Mouse (Mus musculus) gastrocnemius, postnatal 10 days (tissue): ENCODE data around the gene Tprn. TPM values are rescaled to one million over a fixed set of nuclear protein-coding genes. Genes with fewer than 3 reads are reported as not detected.

ENCODE experiments used
- DNase-seq: peaks from one replicate; pipeline ENCODE4 v3.0.0; 2021; ENCODE audit warnings: mixed read lengths
- long read RNA-seq, 2 experiments: library from polyadenylated mRNA; stranded (forward); transcript quantifications; one replicate each; pipeline ENCODE4 v2.0.0; 2021
- total RNA-seq, 2 experiments: library from RNA; stranded (reverse); gene quantifications; 2 replicates each; pipeline ENCODE4 v1.2.3; 2021

Tprn gene
- 1 to 10 TPM; 4.7 to 6.8 TPM for total RNA-seq
- long read RNA-seq, experiment 1, transcript Tprn-201 (4 exons, 2,787 nt), result major isoform, 7 of 7 reads
- long read RNA-seq, experiment 1, partial matches to known transcripts, result 0 of 7 reads
- long read RNA-seq, experiment 1, other reads (novel, unspliced or antisense), result 0 of 7 reads
- long read RNA-seq, experiment 2, transcript Tprn-201 (4 exons, 2,787 nt), result major isoform, 10 of 10 reads
- long read RNA-seq, experiment 2, partial matches to known transcripts, result 0 of 10 reads
- long read RNA-seq, experiment 2, other reads (novel, unspliced or antisense), result 0 of 10 reads

DNA sequence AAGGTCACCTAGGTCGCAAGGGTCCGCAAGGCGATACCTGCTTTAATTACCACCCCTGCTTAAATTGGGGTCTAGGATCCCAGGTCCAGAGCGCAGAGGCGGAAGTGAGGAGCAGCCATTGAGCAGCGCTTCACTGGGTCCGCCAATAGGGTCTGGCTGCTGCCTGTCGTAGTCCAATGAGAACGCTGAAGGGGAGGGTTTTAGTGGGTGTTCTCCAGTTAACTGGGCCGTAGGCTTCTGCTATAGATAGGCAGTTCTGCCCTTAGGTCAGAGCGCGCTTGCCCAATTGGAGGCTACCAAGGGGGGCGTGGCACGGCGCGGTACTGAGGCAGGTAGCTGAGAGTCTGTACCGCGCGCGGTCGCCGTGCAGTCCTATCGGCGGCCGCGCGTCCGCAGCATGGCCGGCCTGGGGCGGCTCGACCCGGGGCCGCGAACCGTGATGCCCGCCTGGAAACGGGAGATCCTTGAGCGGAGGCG is at the start of gene Tprn:
Gene Tprn (plus strand): TSS at position 328 of the 477 bp plus-strand sequence.
- DNase-seq, result peak; percentile 85

DNA sequence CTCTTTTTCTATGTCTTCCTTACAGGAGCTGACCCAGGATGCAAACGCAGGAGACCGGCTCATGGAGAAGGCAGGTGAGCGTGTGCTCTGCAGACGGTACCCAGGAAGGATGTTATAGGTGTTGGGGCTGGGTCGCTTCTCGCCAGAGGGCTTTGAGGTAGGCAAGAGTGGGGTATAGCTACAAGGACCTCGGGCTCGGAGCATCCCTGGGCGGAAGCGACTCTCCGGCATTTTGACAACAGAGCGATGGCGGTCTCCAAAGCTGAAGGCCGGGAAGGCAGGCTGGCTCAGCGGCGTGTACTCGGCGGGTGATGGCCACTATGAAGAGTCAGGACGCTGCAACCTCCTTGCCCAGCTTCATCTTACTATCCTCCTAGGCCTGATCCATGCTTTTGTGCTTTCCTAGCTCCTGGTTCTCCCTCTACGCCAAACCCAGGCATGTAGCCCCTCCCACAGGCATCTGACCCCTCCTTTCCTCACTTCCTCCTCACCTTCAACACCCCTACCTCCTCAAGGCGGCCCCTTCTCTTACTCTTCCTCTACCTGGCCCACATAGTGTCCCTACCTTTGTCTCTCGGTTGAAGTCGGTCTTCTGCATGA is 49.1 kb upstream of the Tprn start:
- no peak for DNase-seq

DNA sequence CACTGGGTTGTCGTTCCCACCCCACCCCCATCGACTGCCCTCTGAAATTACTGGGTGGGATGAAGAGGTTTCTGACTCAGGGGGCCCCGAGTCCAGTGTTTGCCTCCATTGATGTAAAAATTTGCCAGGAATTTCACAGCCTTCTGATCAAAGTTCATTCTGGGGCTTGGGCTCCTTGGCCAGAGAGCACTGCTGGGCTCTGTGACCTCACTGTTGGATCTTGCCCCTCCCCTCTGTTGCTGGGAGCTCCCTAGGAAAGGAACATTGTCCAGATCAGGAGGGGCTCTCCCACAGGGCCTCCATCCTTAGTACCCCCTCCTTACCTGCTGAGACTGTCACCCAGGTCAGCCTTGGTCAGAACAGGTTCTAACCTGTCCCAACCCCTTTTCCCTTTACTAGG is 48.0 kb upstream of the Tprn start, which contains the start of gene Stpg3:
Gene Stpg3 (minus strand): TSS at position 194 of the 400 bp plus-strand sequence.
- no peak for DNase-seq

DNA sequence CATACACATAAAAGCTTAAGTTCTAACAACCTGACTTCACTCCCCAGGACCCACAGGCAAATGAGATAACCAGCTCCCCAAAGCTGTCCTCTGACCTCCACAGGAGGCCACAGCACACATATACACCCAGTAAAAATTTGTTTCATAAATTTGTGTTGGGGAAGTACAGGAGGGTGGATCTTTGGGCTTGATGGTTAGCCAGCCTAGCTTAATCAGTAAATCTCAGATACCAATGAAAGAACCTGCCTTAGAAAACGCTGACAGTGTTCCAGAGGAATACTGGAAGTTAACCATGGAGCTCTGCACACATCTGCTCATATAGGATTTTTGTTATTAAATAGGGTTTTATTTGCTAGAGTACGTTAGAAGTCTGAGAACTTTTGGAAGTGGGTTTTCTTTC is 44.8 kb upstream of the Tprn start:
- no peak for DNase-seq

DNA sequence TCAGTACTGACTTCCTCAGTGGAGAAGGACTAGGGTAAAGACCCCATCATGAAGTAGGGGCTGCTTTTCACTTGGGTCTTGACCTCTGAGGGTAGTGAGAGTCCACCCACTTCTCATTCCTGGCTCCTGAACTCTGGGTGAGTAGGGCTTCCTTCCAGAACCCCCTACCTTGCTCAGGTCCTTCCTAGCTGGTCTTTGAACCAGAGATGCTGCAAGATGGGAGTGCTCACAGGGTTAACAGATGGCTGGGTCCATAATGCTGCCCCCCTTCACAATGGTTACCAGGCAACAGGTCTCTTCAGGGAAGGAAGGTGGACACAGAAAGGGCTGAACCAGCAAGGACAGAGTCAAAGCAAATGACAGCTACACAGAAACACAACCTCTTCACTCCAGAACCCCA is 44.0 kb upstream of the Tprn start, which contains the start of gene Fam166a:
Gene Fam166a (plus strand): TSS at position 301 of the 400 bp plus-strand sequence.
- DNase-seq, result no peak

DNA sequence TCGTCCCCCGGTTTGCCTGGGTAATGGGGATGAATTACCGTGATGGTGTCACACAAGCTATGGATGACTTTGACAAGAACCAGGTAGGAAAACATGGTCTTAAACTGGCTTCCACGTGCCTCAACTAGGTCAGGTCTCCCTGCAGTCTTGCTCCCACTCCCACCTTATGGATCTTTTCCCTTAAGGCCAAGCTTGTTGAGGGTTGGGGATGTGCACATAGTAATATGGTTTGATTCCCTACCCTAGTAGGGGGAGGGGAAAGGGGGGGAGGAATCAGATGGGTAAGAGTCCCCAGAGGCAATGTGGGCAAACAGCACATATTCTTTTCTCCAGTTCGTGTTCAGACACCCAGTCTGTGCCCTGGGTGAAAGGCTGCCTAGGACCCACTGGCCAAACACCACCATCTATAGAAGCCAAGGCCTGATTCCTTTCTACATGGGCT is 41.1 kb upstream of the Tprn start:
- no peak for DNase-seq

DNA sequence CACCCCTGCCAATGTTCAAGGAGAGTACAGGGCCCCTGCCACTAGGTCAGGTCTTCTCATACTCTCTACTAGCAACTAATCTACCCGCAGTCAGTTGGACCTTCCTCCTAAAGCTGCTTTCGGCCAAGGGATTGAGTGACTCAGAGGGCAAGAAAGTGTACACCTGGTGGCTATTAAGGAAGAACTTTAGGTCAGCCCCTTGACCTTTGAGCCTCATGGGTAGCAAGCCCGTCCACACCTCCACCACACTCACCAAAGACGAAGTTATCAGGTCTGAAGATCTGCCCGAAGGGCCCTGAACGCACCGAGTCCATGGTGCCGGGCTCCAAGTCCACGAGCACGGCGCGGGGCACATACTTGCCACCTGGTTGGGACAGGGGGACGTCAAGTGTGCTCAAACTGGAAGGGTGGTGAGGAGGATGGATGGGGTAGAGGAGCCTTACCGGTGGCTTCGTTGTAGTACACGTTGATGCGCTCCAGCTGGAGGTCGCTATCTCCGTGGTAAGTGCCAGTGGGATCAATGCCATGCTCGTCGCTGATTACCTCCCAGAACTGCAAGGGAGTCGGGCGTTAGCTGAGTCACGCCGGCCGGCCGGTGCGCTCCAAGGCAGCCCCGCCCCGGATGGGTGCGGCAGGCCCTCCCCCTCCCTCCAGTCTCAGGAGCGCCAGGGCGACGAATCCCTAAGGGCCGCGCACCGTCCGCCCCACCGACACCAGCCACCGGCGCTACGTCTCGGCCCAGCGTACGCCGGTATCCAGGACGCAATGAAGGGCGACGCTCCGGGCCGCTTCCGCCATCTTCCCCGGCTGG is 38.5 kb upstream of the Tprn start:
- peak; percentile 78 for DNase-seq

DNA sequence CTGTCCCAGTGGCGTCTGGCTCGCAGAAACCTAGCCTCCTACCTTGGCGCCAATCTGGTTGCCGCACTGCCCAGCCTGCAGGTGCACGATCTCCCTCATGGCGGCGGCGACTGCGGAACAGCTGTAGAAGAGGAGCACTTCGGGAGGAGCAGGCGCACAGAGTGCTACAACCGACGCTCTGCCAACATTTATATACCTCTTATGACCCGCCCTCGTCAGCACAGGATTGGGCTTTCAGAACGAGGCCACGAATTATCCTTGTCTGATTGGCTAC is 38.0 kb upstream of the Tprn start, which contains the start of gene Tubb4b:
Gene Tubb4b (minus strand): TSS at position 211 of the 274 bp plus-strand sequence.
- DNase-seq, result no peak

DNA sequence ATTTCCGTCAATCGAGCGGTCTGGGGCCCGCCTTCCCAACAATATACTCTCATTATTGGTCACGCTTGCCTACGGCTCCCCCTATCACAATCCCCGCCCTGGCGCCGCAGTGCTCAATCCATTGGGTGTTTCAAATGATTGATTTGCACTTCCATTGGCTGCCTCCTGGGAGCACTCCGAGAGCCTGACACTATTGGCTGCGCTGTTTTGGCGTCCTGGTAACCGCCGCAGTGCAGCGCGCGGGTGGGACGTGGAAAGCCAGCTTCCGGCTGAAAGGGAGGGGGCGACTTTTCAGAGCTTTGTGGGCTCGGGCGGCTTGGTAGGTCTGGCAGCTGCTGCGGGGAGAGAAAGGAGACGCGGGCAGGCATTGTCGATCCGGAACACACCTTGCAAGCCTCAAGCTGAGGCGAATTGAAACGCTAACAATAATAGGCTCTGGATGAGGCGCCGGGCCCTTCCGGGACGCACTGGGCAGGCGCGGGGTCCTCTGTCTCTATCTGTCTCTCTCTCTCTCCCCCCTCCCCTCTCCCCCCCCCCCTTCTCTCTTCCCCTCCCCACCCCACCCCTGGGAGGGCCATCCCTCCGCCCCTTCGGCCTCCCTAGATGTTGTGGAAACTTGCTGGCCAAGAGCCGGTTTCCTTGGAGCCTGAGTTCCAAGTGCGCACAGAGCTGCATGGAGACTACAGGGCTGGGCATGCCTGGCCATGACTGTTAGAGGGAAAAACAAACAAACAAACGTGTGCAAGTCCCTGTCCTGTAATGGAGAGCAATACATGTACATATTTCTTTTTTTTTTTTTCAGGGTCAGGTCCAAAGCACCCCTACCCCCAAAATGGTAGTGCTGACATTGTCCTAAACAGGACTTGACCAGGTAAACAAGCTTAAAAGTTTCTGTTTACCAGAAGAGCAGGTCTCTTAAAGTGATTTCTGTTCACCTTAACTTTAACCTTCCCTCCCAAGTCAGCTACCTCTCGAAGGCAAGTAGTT is 37.4 kb upstream of the Tprn start:
- peak; percentile 92 for DNase-seq

DNA sequence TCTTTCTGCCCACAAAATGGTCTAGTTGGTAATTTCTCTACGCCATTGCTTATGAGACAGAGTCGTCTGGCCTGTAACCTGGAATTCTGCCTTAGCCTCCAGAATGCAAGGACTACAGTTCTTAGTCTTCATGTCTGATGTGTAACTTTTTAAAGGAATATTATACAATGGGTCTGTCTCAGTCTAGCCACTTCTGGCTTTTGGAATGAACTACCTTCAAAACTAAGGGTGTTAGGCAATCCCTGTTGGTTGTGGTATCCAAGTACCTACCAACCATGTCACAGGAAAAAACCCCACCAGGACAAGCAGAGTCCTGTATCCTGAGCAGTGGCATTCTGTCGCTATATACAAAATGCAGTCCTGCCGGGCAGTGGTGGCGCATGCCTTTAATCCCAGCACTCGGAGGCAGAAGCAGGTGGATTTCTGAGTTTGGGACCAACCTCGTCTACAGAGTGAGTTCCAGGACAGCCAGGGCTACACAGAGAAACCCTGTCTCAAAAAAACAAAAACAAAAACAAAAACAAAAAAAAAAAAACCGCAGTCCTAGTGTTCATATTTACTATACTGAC is 36.5 kb upstream of the Tprn start:
- no peak for DNase-seq

DNA sequence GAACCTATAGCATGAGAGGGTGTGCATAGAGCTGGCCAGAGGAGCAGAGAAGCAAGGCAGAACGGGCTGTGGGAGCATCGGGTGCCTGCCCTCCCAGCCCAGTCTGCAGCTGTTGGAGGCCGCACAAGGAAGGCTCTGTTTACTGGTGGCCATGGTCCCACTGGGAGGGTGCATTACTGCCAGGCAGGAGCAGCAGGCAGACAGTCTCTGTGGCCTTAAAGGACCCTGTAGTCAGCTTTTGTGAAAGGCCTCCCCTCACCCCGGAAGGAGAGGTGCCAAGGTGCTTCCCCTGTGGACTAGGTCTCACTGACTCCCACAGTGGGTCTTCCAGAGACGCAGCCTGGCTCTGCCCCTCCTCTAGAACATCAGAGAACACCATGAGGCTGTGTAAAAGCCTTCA is 35.6 kb upstream of the Tprn start:
- DNase-seq, result peak; percentile 61

DNA sequence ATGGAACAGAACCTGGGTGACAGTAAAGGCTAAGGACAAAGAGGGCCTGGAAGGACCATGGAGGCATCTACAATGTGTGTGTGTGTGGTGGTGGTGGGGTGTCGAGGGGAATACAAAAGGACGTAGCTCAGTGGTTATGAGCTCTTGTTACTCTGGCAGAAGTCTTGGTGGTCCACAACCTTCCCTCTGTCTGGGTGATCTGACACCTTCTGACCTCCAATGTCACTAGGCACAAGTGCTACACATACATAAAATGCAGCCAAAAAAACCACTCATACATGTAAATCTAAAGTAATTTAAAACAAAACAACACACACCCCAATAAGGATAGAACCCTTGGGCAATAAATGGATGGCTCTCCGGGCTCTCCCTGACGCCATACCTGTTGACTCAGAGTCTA is 35.0 kb upstream of the Tprn start:
- DNase-seq, result no peak

DNA sequence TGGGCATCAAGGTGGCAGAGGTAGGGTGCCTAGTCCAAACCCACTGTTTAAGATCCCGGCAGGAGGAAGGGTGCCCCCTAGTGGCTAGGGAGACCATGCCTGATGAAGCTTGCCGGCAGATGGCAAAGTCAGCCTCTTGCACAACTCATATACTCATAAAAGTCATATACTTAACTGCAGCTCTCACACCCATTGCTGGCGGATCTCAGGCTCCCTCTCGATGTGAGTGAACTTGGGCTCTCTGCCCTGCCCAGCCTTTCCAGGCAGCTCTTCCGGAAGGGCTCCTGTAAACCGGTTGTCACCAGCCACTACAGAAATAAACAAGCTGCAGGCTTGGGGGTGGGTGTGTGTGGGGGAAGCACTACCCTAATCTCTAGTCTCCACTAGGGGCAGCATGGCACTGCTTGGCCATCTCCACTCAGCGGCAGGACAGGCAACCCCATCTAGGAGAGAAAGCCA is 34.0 kb upstream of the Tprn start:
- peak; percentile 84 for DNase-seq

DNA sequence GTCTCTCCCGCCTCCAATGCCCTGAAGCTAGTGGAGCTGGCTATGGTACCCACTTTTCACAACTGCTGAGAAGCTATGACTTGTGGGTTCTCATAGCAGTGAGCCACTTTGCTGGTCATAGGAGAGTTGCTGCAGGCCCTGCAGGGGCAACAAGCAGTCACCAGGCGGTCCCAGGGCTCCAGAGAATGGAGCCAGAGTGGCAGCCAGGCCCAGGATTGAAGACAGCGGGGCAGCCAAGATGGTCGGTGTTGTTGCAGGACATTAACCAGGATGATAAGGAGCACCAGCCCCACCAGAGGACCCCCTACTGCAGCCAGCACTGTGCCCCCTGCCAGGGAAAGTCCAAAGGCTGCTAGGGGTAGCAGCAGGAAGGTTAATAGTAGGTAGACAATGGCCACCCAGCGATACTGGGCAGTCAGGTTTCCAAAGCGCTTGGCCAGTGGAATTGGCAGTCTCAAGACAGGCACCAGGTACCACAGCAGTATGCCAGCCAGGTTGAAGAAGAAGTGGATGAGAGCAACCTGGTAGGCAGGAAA is 33.4 kb upstream of the Tprn start:
- no peak for DNase-seq

DNA sequence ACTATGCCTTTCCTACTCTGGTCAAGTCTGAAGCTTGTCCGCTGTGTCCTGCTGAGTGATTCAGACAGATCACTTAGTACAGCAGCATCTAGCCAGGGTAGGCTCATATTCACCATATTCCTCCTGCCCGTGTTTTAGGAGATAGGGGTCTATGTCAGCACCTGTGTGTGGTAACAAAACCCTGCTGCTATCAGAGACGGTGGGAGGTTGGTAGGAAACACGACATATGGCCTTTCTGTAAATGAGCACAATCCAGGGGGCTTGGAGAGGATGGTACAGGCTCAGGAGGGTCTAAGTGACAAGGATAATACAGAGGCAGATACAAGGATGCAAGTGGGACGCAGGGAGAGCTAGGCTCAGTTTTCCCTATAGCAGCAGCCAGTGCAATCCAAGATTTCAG is 32.8 kb upstream of the Tprn start:
- no peak for DNase-seq

DNA sequence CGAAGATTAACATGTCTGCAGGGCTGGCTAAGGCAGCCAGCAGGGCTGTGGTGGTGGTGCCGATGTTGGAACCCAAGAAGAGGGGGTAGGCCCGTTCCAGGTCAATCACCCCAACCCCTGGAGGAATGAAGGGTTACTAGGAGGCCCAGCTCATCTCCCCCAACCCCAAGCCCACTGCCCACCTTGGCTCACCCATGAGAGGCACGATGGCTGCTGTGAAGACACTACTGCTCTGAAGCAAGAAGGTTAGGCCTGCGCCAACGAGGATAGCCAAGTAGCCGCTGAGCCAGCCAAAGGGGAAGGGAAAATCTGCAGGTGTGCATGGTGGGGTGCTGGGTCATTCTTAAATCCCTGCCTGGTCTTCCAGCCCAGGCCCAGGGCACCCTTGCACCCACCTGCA is 31.8 kb upstream of the Tprn start:
- DNase-seq, result no peak

DNA sequence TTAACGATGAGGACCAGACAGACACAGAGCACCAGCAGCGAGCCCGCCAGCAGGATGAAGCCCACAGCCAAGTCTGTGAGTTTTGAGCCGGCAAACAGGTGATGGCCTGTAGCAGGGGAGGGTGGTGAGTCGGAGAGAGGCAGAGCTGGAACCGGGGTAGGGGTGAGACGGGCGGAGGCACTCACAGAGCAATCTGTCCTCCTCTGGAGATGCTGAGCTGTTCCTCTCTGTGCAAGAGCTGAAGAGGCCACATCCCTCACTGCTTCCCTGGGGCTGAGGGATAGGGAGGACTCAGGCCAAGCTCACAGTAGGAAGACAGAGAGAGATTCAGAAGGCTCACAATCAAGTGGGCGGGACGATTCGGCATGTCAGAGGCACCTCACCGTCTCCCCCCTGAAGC is 31.4 kb upstream of the Tprn start:
- DNase-seq, result no peak

DNA sequence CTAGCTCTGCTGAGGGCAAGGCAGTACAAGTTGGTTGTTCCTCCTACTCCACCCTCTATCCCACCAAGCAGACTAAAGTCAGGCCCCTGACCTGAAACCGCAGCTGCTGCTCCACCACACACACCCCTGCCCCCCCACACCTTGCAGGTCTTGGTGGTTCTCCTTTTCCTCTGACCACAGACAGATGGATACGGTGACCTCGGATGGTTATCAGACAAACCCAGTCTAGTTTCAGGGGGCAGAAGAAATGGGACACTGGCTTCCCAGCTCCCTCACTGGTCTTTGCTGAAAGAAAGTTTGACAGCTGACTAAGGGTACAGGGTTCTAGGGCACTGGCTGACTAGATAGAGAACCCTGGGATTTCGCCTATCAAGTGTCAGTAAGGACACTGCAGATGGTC is 29.0 kb upstream of the Tprn start:
- DNase-seq, result no peak

DNA sequence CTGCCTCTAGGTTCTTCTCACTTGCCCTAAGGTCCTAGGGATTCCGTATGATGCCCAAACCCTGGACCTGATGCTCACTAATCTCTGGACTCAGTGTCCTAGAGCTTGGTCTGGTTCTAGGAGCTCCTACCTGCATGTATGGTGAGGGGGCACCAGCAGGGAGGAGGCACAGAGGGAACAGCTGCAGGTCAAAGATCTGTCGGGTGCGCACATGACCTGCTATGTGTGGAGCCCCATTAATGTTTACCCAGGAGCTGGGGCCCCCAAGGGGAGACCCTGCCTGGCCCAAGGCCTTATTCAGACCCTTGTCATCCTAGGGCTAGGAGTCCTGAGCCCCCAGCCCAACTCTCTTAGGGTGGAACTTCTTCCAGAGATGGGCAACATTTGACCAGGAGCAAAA is 28.4 kb upstream of the Tprn start, which contains the start of gene Slc34a3:
Gene Slc34a3 (minus strand): TSS at position 315 of the 400 bp plus-strand sequence.
- no peak for DNase-seq

DNA sequence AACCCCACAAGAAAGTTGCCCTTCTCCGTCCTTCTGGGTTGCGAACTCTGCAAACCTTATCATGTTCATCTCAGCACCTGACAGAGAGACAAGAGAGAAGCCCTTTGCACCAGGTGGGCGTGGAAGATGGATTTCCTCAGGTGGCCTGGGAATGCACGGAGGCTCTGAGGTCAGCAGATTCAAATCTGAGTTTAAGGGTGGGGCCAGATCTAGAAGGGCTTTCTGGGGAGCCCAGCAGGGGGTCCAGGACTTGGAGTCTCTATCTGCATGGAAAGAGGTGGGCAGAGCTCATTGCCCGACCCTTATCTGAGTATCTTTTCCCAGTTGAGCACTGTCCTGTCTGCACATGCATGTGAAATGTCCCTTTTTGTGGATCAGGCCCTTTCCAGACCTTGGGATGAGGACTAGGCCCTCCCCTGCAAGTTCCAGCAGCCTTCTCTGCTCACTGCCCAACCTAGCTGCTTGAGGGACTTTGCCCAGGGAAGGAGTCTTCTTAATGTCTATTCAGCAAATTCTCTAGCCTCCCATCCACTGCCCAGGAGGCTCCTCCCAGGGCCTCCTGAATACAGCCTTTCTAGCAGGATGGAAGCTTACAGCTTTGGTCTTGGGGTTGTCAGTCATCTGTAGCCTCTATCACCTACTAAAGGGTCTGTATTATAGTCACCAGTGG is 27.7 kb upstream of the Tprn start:
- DNase-seq, result no peak
